Mouse (Mus musculus): Measurements from ENCODE around the gene Skap1.

- TF ChIP-seq CTCF (conservative IDR thresholded peaks at IDR 0.05; ENCODE audit: insufficient read depth, insufficient read length, low read depth, low read length) (no peak), POLR2A (IDR thresholded peaks at IDR 0.05; ENCODE audit: low read depth, low read length) (no peak)
Measured at GRCm38 (mm10) chr11:96758402-96758801, 294.0 kb downstream of the Skap1 start.
